Mouse (Mus musculus) midbrain, postnatal 0 days (tissue): ENCODE results near the gene Macrod1. TPM values are rescaled to one million over a fixed set of nuclear protein-coding genes. Genes with fewer than 3 reads are reported as not detected.

Source experiments
- ATAC-seq: fragments of 200-750 bp; cut with Nextera tagmentation; 2 replicates; pipeline ENCODE4 v1.8.0; 2017; ENCODE audit warnings: moderate number of reproducible peaks, mild to moderate bottlenecking, moderate TSS enrichment, moderate library complexity; ENCODE audit not compliant: low FRiP score
- DNase-seq: peaks from one replicate; pipeline ENCODE4 v3.0.0-alpha.2; 2015; ENCODE audit warnings: low spot score
- H3K27ac ChIP-seq: fragments of 300-500 bp; sonication (generic); 2 replicates; pipeline ENCODE4 v1.5.1; 2014; ENCODE audit warnings: low read depth, mild to moderate bottlenecking, low read length, mixed read lengths
- H3K27me3 ChIP-seq: fragments of 300-500 bp; sonication (generic); 2 replicates; pipeline ENCODE4 v1.6.1; 2014; ENCODE audit warnings: low read length, control low read depth, mixed read lengths; ENCODE audit not compliant: insufficient read depth
- H3K36me3 ChIP-seq: fragments of 300-500 bp; sonication (generic); 2 replicates; pipeline ENCODE4 v1.6.1; 2014; ENCODE audit warnings: low read length, control low read depth, mixed read lengths; ENCODE audit not compliant: insufficient read depth
- H3K4me1 ChIP-seq: fragments of 300-500 bp; sonication (generic); 2 replicates; pipeline ENCODE4 v1.6.1; 2014; ENCODE audit warnings: mild to moderate bottlenecking, control low read depth, antibody characterized with exemption, low read length, mixed read lengths; ENCODE audit not compliant: insufficient read depth
- H3K4me2 ChIP-seq: fragments of 300-500 bp; sonication (generic); 2 replicates; pipeline ENCODE4 v1.6.1; 2014; ENCODE audit warnings: low read depth, mild to moderate bottlenecking, low read length, mixed read lengths; ENCODE audit not compliant: poor library complexity, severe bottlenecking
- H3K4me3 ChIP-seq: fragments of 300-500 bp; sonication (generic); 2 replicates; pipeline ENCODE4 v1.5.1; 2014; ENCODE audit warnings: low read depth, mild to moderate bottlenecking, low read length, moderate library complexity
- H3K9ac ChIP-seq: fragments of 300-500 bp; sonication (generic); replicated peaks from 2 replicates; pipeline ENCODE4 v1.6.1; 2014; ENCODE audit warnings: mild to moderate bottlenecking, low read length, moderate library complexity, mixed read lengths; ENCODE audit not compliant: poor library complexity, severe bottlenecking
- H3K9me3 ChIP-seq: fragments of 300-500 bp; sonication (generic); 2 replicates; pipeline ENCODE4 v1.6.1; 2016; ENCODE audit warnings: low read length, control low read depth
- CTCF ChIP-seq: IDR thresholded peaks from 2 replicates; pipeline ENCODE4 v1.5.1; 2016; ENCODE audit warnings: antibody characterized with exemption, mild to moderate bottlenecking
- WGBS: fragments of 180-500 bp; shearing (Covaris S2); extraction: QIAGEN DNeasy Blood & Tissue Kit; methylation state at CpG from one replicate; pipeline ENCODE4 v1.1.7; 2014; 5-methylcytosine and 5-hydroxymethylcytosine counted together
- polyA plus RNA-seq: library from polyadenylated mRNA; unstranded; fragments of >200 nt; fragmentation: Nextera tagmentation; extraction: Ambion mirVana; gene quantifications from 2 replicates; pipeline ENCODE4 v1.2.1, GENCODE M21; 2015
- total RNA-seq: library from RNA; depleted of rRNA; stranded (reverse); fragments of >200 nt; gene quantifications from 2 replicates; pipeline ENCODE4 v1.2.3, GENCODE M21; 2014

The Macrod1 gene
- total and polyA plus RNA-seq, 2 experiments from 2014 or later, result 1.4 to 6.2 TPM

- TF ChIP-seq CTCF, result no peak
Observed at GRCm38 (mm10) chr19:7218753-7219152, 162.1 kb downstream of the Macrod1 start.

DNA sequence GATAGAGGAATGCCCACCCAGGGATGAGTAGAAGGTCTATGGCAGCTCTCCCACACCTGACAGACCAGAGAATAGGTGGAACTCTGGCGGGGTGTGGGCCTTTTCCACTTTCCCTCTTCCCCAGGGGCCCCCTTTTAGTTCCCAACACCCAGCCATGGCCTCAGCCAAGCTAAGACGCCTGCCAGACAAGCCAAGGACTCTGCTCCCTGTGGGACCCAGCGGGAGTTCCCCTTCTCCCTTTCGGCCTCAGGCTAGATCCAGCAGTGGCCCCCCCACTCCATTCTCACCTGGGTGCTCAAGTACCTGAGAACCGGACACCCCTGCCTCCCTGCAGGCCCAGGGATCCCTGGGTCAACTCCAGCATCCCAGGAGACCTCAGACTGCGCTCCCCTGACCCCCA is 165.6 kb downstream of the Macrod1 start:
- Histone ChIP-seq H3K27ac (no peak overlapping the region), H3K4me2 (no peak overlapping the region), H3K9me3 (no peaks in the 10 kb centered on the region), H3K9ac (no peak overlapping the region), H3K4me3 (no peak overlapping the region), H3K4me1 (no peaks in the 10 kb centered on the region), H3K36me3 (peaks cover 9% of the 10 kb centered on the region), H3K27me3 (no peaks in the 10 kb centered on the region)
- 81% methylated on average over 6 of the region's 6 CpGs for WGBS
- ATAC-seq (no peak), DNase-seq (no peak)
- TF ChIP-seq CTCF, result no peak

More at GRCm38 (mm10) chr19:7218753-7219152, 162.1 kb downstream of the Macrod1 start:
- Histone ChIP-seq H3K4me1 (peaks cover 8% of the 10 kb centered on the region; the same call in 1 of the 2 replicates), H3K9me3 (no peaks in the 10 kb centered on the region), H3K36me3 (peaks cover 10% of the 10 kb centered on the region), H3K4me2 (no peak overlapping the region), H3K27me3 (no peaks in the 10 kb centered on the region), H3K4me3 (no peak overlapping the region), H3K27ac (no peak overlapping the region), H3K9ac (no peak overlapping the region)
- DNase-seq (no peak), ATAC-seq (no peak)
- 97% methylated on average over 5 of the region's 5 CpGs for WGBS

- H3K4me1 ChIP-seq, result no peaks in the 10 kb centered on the region
- no peaks in the 10 kb centered on the region for H3K27me3 ChIP-seq
- ATAC-seq (no peak), DNase-seq (no peak)
- TF ChIP-seq CTCF, result no peak
- H3K9me3 ChIP-seq, result no peaks in the 10 kb centered on the region
- no peak overlapping the region for H3K27ac ChIP-seq
- no peak overlapping the region for H3K4me2 ChIP-seq
- no peak overlapping the region for H3K4me3 ChIP-seq
- no peak overlapping the region for H3K9ac ChIP-seq
- H3K36me3 ChIP-seq, result peaks cover 21% of the 10 kb centered on the region
Observed at GRCm38 (mm10) chr19:7223488-7223887, 166.9 kb downstream of the Macrod1 start.

GRCm38 (mm10) chr19:7224253-7224652 is 167.6 kb downstream of the Macrod1 start:
- Histone ChIP-seq H3K27ac (no peak overlapping the region), H3K4me3 (no peak overlapping the region), H3K36me3 (peaks cover 25% of the 10 kb centered on the region), H3K4me2 (no peak overlapping the region), H3K27me3 (no peaks in the 10 kb centered on the region), H3K4me1 (no peaks in the 10 kb centered on the region), H3K9me3 (no peaks in the 10 kb centered on the region), H3K9ac (no peak overlapping the region)
- no peak for TF ChIP-seq CTCF
- no peak for DNase-seq
- no peak for ATAC-seq
- 94% methylated on average over 3 of the region's 3 CpGs for WGBS

DNA sequence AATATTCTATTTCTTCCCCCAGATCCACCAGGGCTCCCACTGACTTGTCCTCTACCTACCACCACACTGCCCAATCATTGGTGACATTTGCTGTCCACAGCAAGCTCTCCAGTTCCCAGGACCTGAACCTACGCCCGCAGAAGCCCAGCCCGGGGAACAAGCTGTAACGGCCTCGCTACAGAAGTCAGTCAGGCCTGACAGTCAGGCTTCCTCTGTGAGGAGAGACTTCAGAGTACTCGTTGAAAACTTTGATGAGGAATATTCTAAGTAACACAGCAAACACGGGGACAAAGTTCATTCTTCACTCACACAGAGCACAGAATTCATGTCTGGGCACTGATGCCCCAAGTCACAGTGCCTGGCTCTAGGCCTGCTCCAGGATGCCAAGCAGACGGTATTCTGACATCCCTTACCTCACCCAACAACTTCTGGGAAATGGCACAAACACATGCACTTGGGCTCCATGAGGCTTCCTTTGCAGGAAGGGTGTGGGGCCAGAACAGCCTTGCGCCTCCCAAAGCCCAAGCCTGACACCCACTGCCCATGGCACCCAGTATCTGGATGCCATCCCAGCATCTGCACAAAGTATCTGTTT is 168.6 kb downstream of the Macrod1 start:
- Histone ChIP-seq H3K4me1 (no peaks in the 10 kb centered on the region), H3K36me3 (peaks cover 34% of the 10 kb centered on the region), H3K4me3 (no peak overlapping the region), H3K27me3 (no peaks in the 10 kb centered on the region), H3K27ac (no peak overlapping the region), H3K9ac (no peak overlapping the region), H3K9me3 (no peaks in the 10 kb centered on the region), H3K4me2 (no peak overlapping the region)
- DNase-seq (no peak), ATAC-seq (no peak)
- TF ChIP-seq CTCF, result no peak
- 84% methylated on average over 9 of the region's 9 CpGs for WGBS

DNA sequence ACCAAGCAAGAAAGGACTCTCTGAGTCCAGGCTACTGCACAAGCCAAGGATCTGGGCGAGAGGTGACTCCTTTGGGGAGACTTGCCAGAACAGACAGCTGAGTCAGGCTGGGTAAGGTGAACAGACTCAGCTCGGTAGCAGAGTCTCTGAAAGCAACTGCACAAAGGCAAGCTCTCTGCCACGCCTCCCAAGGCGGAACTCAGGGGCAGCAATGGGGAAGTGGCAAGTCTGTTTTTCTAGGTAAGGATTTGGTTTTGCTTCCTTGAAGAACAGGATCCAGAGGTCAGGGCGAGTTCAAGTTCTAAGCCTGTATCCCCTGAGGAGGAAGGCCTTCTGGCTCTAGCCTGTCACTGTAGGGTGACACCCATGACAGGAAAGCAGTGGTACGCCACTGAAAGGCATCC is 169.9 kb downstream of the Macrod1 start:
- TF ChIP-seq CTCF, result no peak
- Histone ChIP-seq H3K9ac (no peak overlapping the region), H3K36me3 (peaks cover 37% of the 10 kb centered on the region), H3K4me3 (no peak overlapping the region), H3K4me2 (no peak overlapping the region), H3K27ac (no peak overlapping the region), H3K9me3 (no peaks in the 10 kb centered on the region), H3K27me3 (no peaks in the 10 kb centered on the region), H3K4me1 (no peaks in the 10 kb centered on the region)
- ATAC-seq (no peak), DNase-seq (no peak)
- WGBS, result 77% methylated on average over 6 of the region's 6 CpGs
